Mouse (Mus musculus) liver, adult 2 months (tissue): ENCODE measurements around the gene Foxl2. TPM values are rescaled to one million over a fixed set of nuclear protein-coding genes. Genes with fewer than 3 reads are reported as not detected.

ENCODE experiments used
- DNase-seq: peaks from one replicate; pipeline ENCODE4 v3.0.0-alpha.2; 2011; ENCODE audit warnings: low read depth, low spot score; ENCODE audit errors: extremely low read depth
- H3K27ac ChIP-seq: fragments of 200-500 bp; replicated peaks from 2 replicates; pipeline ENCODE4 v1.5.1; 2012; ENCODE audit warnings: low read depth, mild to moderate bottlenecking, control low read depth, inconsistent platforms, low read length; ENCODE audit not compliant: insufficient read depth
- H3K27me3 ChIP-seq: fragments of 200-500 bp; 2 replicates; pipeline ENCODE4 v1.6.1; 2012; ENCODE audit warnings: mild to moderate bottlenecking, moderate library complexity, low read length, inconsistent platforms; ENCODE audit not compliant: control insufficient read depth, insufficient read depth
- H3K36me3 ChIP-seq: fragments of 200-500 bp; 2 replicates; pipeline ENCODE4 v1.6.1; 2012; ENCODE audit warnings: low read length, inconsistent platforms; ENCODE audit not compliant: control insufficient read depth, insufficient read depth
- H3K4me1 ChIP-seq: fragments of 200-500 bp; 2 replicates; pipeline ENCODE4 v1.6.1; 2011; ENCODE audit warnings: low read length; ENCODE audit not compliant: control insufficient read depth, insufficient read depth
- H3K4me3 ChIP-seq: fragments of 200-500 bp; 2 replicates; pipeline ENCODE4 v1.5.1; 2011; ENCODE audit warnings: low read depth, mild to moderate bottlenecking, control low read depth, low read length, moderate library complexity; ENCODE audit not compliant: insufficient read depth
- H3K79me2 ChIP-seq: fragments of 200-500 bp; 2 replicates; pipeline ENCODE4 v1.6.1; 2012; ENCODE audit warnings: inconsistent platforms, mild to moderate bottlenecking, low read length, moderate library complexity; ENCODE audit not compliant: control insufficient read depth, insufficient read depth
- H3K9ac ChIP-seq: fragments of 200-500 bp; 2 replicates; pipeline ENCODE4 v1.6.1; 2012; ENCODE audit warnings: low read depth, mild to moderate bottlenecking, control low read depth, inconsistent platforms, low read length
- CTCF ChIP-seq: fragments of 200-500 bp; IDR thresholded peaks from 2 replicates; pipeline ENCODE4 v1.5.1; 2011; ENCODE audit warnings: low read depth, low read length, control low read depth
- POLR2A ChIP-seq: fragments of 200-500 bp; IDR thresholded peaks from 2 replicates; pipeline ENCODE4 v1.6.1; 2011; ENCODE audit warnings: low read length, control low read depth; ENCODE audit not compliant: insufficient read depth; ENCODE audit errors: extremely low read depth
- WGBS: fragments of 180-500 bp; shearing (Covaris S2); methylation state at CpG from one replicate; pipeline ENCODE4 v1.1.7; 2018; 5-methylcytosine and 5-hydroxymethylcytosine counted together
- polyA plus RNA-seq: library from polyadenylated mRNA; depleted of rRNA; stranded (reverse); fragments of >200 nt; gene quantifications from 2 replicates; pipeline ENCODE4 v1.2.3, GENCODE M21; 2012
- total RNA-seq: library from RNA; depleted of rRNA; stranded (reverse); fragments of >200 nt; gene quantifications from 2 replicates; pipeline ENCODE4 v1.2.3, GENCODE M21; 2014

Foxl2 gene
- total and polyA plus RNA-seq, 2 experiments, result not detected

DNA sequence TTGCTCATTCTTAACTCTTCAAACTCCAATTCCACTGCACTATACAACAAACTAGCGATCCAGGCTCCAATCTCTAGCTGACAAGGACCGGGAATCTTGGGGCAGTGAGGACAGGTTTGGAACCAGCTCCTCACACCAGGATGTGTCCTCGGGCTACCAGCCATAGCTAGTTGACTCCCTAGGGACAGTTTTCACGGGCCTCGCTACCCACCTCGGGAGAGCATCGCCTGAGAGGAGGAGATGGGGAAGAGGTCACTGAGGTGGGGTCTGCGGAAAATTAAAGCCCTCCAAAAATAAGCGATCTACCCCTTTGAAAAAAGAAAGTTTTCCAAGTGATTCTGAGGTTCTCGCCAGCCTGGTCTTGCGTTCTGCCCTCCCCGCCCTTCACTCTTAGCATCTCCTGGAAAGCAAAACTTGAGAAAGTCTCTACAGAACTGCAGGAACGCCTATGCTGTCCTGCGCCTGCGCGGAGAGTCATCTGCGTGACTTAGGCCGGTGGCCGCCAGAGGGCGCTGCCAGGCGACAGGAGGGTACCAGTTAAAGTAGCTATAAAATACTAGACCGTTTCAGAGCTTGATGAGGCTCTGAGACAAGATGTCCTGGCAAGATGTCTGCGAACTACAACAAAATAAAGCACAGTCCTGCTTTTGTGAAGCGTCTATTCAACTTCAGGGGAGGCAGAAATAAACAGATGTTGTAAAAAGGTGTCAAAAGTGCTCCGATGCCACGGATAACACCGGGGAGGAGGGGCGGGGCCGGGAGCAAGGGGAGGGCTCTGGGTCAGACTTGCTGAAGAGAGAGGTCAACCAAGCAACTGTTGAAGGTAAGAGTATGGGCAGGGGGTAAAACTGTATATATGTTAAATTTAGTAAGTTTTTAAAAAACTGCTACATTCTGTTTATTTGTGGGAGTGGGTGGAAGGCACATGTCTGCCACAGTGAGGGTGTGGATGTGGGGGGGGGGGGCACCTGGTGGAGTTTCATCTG is 24.6 kb downstream of the Foxl2 start:
- Histone ChIP-seq H3K36me3 (no peaks in the 10 kb centered on the region), H3K4me1 (no peaks in the 10 kb centered on the region), H3K4me3 (no peak overlapping the region), H3K27ac (no peak overlapping the region), H3K79me2 (no peaks in the 10 kb centered on the region), H3K9ac (no peak overlapping the region), H3K27me3 (peaks cover 6% of the 10 kb centered on the region; the same call in 1 of the 2 replicates)
- WGBS, result 8% methylated on average over 29 of the region's 29 CpGs
- DNase-seq, result peak; percentile 62
- TF ChIP-seq CTCF (peak; percentile 95), POLR2A (no peak)

DNA sequence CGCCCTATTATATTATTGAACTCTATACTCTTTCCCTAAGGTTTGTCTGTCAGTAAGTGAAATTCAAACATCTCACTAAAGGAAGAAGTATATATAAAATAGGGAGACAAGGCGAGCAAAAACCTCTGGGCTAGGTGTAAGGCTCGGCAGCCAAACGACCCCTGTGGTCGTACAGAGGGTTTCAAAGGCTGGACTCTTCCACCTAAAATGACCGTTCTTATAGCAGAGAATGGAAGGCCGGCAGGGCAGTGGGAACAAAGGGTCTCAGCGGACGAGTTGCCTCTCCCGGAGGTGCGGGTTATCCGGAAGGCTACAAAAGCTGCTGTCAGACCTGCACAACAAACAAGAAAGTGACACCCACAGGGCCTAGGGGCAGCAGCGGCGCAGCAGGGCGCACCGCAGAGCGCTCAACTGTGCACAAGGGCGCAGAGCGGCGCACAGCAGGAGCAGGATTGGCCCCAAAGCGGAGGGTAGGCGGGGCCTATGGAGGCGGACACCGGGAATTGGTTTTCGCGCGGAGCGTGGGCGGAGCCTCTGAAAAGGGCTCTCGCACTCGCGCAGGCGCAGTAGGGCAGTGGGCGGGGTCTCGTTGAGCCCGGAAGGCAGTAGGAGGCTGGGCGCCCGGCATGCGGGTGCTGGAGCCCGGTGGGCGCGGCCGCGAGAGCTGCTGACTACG is 30.9 kb downstream of the Foxl2 start, which contains the start of gene Faim:
Gene Faim, plus strand, starts transcription at position 574 of the 676 bp plus-strand sequence.
- TF ChIP-seq CTCF (0 out of 2 replicates have a peak, but pooled peaks have one; percentile 20), POLR2A (peak; percentile 69; the same call in 1 of the 2 replicates)
- H3K36me3 ChIP-seq, result no peaks in the 10 kb centered on the region
- H3K9ac ChIP-seq, result peak within 1 kb of the TSS; percentile 81
- 3% methylated on average over 44 of the region's 45 CpGs for WGBS
- no peaks in the 10 kb centered on the region for H3K27me3 ChIP-seq
- peaks cover 2% of the 10 kb centered on the region; the same call in 1 of the 2 replicates for H3K4me1 ChIP-seq
- 0 out of 2 replicates have a peak within 1 kb of the TSS, but pooled peaks have one; percentile 35 for H3K27ac ChIP-seq
- no peaks in the 10 kb centered on the region; the same call in 1 of the 2 replicates for H3K79me2 ChIP-seq
- peak within 1 kb of the TSS; percentile 80 for H3K4me3 ChIP-seq
- peak; percentile 86 for DNase-seq

DNA sequence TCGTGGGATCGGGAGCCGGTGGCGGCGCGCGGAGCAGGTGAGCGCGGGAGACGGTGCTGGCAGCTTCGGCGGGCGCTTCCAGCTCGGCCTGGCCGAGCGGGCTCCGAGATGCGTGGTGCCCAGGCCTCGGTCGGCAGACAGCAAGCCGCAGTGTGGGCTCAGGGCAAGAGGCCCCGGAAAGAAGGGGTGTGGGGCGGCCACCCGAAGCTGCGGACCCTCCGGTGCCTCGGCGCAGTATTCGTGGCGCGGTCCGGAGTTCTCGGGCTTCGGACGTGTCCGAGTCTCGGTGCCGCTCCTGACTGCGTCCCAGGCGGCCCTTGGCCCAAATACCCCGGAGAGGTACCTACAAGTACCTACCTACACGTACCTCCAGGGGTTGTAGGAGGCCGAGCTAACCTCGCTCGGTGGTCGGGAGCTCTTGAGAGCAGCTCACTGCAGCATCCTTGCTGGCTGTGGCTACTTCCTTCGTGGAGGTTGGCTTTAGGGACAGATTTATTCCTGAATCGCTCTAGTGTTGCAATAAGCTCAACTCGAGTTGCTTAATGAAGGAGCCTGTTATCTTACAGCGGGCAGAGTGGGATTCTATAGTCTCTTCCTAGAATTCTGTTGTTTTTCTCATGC is 31.5 kb downstream of the Foxl2 start:
- under 1% methylated on average over 49 of the region's 50 CpGs for WGBS
- H3K79me2 ChIP-seq, result no peaks in the 10 kb centered on the region; the same call in 1 of the 2 replicates
- peak; percentile 33 for DNase-seq
- peak overlapping the region; percentile 80 for H3K4me3 ChIP-seq
- peaks cover 2% of the 10 kb centered on the region; the same call in 1 of the 2 replicates for H3K4me1 ChIP-seq
- H3K9ac ChIP-seq, result peak overlapping the region; percentile 81
- H3K27ac ChIP-seq, result no peak overlapping the region
- TF ChIP-seq POLR2A (no peak), CTCF (no peak)
- H3K36me3 ChIP-seq, result no peaks in the 10 kb centered on the region
- no peaks in the 10 kb centered on the region for H3K27me3 ChIP-seq

DNA sequence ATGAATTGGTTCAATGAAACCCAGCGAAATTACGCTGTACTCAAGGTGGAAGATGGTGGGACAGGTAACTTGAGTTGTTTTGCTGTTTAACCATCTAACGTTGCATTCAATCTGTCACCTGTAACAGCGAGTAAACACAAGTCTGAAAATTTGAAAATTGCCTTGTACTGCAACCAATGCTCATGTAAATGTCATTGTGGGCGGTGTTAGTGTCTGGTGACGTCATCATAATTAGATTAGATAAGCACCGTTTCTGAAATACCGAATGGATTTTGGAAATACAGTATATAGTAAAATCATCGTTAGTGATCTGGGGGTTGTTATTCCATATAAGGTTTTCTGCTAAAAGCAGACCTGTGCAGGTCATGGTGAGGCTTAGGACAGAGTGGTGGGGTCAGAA is 32.0 kb downstream of the Foxl2 start:
- H3K36me3 ChIP-seq, result peaks cover 2% of the 10 kb centered on the region; the same call in 1 of the 2 replicates
- H3K27ac ChIP-seq, result no peak overlapping the region
- peak overlapping the region; percentile 80; the same call in 1 of the 2 replicates for H3K4me3 ChIP-seq
- H3K9ac ChIP-seq, result no peak overlapping the region
- no peaks in the 10 kb centered on the region for H3K27me3 ChIP-seq
- 40% methylated on average over 9 of the region's 9 CpGs for WGBS
- H3K4me1 ChIP-seq, result peaks cover 2% of the 10 kb centered on the region; the same call in 1 of the 2 replicates
- TF ChIP-seq CTCF (no peak), POLR2A (no peak)
- DNase-seq, result no peak
- H3K79me2 ChIP-seq, result no peaks in the 10 kb centered on the region; the same call in 1 of the 2 replicates

DNA sequence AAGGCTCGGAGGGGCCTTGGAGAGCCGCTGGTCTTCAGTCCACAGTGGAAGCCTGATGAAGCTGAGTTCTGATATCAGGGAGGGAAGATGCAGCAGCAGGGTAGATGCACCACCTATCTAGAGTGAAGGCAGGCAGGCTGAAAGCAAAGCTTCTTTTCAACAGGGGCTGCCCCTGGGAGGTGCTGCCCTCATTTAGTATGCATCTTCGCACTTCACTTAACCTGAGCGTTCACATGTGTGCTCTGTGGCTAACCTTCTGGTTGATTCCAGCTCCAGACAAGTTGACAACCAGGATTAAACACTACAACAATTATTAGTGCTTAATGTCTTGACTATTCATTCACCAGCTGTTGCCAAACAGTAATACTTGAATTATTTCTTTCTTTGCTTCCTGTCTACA is 39.0 kb downstream of the Foxl2 start:
- no peaks in the 10 kb centered on the region for H3K4me1 ChIP-seq
- H3K9ac ChIP-seq, result no peak overlapping the region
- H3K36me3 ChIP-seq, result peaks cover 13% of the 10 kb centered on the region
- 98% methylated on average over 4 of the region's 4 CpGs for WGBS
- no peak for DNase-seq
- no peaks in the 10 kb centered on the region for H3K79me2 ChIP-seq
- no peaks in the 10 kb centered on the region for H3K27me3 ChIP-seq
- TF ChIP-seq CTCF, result no peak
- no peak for TF ChIP-seq POLR2A
- no peak overlapping the region for H3K27ac ChIP-seq
- no peak overlapping the region for H3K4me3 ChIP-seq
